Mouse (Mus musculus): ENCODE measurements around the gene Agbl3.

DNA sequence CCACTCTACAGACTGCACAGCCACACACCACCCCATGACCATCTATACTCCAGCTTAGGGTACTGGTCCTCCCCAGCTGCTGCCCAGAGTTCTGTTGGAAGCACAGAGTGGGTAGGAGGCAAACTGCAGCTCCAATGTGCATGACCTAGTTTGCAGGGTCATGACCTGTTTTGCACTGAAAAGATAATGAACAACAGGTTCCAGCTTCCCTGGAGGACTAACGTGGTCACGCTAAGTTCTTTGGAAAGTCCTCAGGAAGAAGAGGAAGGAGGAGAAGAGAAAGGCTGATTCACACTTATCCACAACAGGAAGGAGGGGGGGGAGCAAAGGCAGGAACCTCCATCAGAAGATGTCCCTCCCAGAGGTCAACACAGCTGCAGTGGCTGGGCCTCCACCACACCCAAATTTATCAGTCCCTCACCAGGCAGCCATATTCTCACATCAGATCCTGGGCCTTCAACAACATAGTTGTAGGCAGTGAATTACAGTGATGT lies 126.9 kb downstream of the Agbl3 start:
- TF ChIP-seq CTCF (conservative IDR thresholded peaks at IDR 0.05; ENCODE audit: low read length): no peak
- TF ChIP-seq NANOG (IDR thresholded peaks at IDR 0.05; ENCODE audit: borderline replicate concordance, low read length): no peak

Data from E14TG2a.4 (cell line).